Mouse (Mus musculus) heart, embryonic 16.5 days (tissue): ENCODE results near the gene Krt7. TPM values are rescaled to one million over a fixed set of nuclear protein-coding genes. Genes with fewer than 3 reads are reported as not detected.

Source experiments
- ATAC-seq: fragments of 200-750 bp; cut with Nextera tagmentation; replicated peaks from 2 replicates; pipeline ENCODE4 v1.8.0; 2017; ENCODE audit warnings: moderate number of reproducible peaks; ENCODE audit not compliant: insufficient read depth, low FRiP score; ENCODE audit errors: extremely low read depth
- H3K27ac ChIP-seq: fragments of 300-500 bp; sonication (generic); 2 replicates; pipeline ENCODE4 v1.5.1; 2014; ENCODE audit warnings: mild to moderate bottlenecking, low read length, control low read depth, moderate library complexity
- H3K27me3 ChIP-seq: fragments of 300-500 bp; sonication (generic); 2 replicates; pipeline ENCODE4 v1.6.1; 2014; ENCODE audit warnings: low read length, mixed read lengths; ENCODE audit not compliant: control insufficient read depth, insufficient read depth
- H3K36me3 ChIP-seq: fragments of 300-500 bp; sonication (generic); 2 replicates; pipeline ENCODE4 v1.6.1; 2014; ENCODE audit not compliant: control insufficient read depth, insufficient read depth
- H3K4me1 ChIP-seq: fragments of 300-500 bp; sonication (generic); 2 replicates; pipeline ENCODE4 v1.6.1; 2014; ENCODE audit warnings: low read length, mixed read lengths; ENCODE audit not compliant: control insufficient read depth, insufficient read depth
- H3K4me2 ChIP-seq: fragments of 300-500 bp; sonication (generic); 2 replicates; pipeline ENCODE4 v1.6.1; 2014; ENCODE audit warnings: low read depth, mild to moderate bottlenecking, control low read depth, low read length
- H3K4me3 ChIP-seq: fragments of 300-500 bp; sonication (generic); 2 replicates; pipeline ENCODE4 v1.5.1; 2014; ENCODE audit warnings: mild to moderate bottlenecking, control low read depth, low read length
- H3K9ac ChIP-seq: fragments of 300-500 bp; sonication (generic); 2 replicates; pipeline ENCODE4 v1.6.1; 2014; ENCODE audit warnings: low read length, control low read depth
- H3K9me3 ChIP-seq: fragments of 300-500 bp; sonication (generic); replicated peaks from 2 replicates; pipeline ENCODE4 v1.6.1; 2016; ENCODE audit warnings: low read length; ENCODE audit not compliant: control insufficient read depth
- WGBS: fragments of 180-500 bp; shearing (Covaris S2); extraction: QIAGEN DNeasy Blood & Tissue Kit; methylation state at CpG from one replicate; pipeline ENCODE4 v1.1.7; 2014; 5-methylcytosine and 5-hydroxymethylcytosine counted together
- polyA plus RNA-seq: library from polyadenylated mRNA; unstranded; fragments of >200 nt; fragmentation: Nextera tagmentation; extraction: Ambion mirVana; gene quantifications from 2 replicates; pipeline ENCODE4 v1.2.1, GENCODE M21; 2015

Gene Krt7
- 19.6 and 28.9 TPM in 2 replicates for polyA plus RNA-seq

- 34% methylated on average over 2 of the region's 2 CpGs for whole genome bisulfite sequencing
- Histone ChIP-seq H3K4me1 (0 out of 2 replicates have a peak, but pooled peaks cover 3% of the 10 kb centered on the region), H3K27ac (0 out of 2 replicates have a peak within 1 kb of the TSS, but pooled peaks have one; percentile 4), H3K9ac (no peak within 1 kb of the TSS), H3K36me3 (no peaks in the 10 kb centered on the region), H3K4me3 (no peak within 1 kb of the TSS; the same call in 1 of the 2 replicates), H3K4me2 (0 out of 2 replicates have a peak within 1 kb of the TSS, but pooled peaks have one; percentile 6), H3K9me3 (no peaks in the 10 kb centered on the region), H3K27me3 (peaks cover 23% of the 10 kb centered on the region)
- no peak for ATAC-seq
These were observed at the start of gene Krt7 for GRCm38 (mm10) chr15:101410775-101411174. TSS of gene Krt7 (plus strand) at chr15:101411043.

DNA sequence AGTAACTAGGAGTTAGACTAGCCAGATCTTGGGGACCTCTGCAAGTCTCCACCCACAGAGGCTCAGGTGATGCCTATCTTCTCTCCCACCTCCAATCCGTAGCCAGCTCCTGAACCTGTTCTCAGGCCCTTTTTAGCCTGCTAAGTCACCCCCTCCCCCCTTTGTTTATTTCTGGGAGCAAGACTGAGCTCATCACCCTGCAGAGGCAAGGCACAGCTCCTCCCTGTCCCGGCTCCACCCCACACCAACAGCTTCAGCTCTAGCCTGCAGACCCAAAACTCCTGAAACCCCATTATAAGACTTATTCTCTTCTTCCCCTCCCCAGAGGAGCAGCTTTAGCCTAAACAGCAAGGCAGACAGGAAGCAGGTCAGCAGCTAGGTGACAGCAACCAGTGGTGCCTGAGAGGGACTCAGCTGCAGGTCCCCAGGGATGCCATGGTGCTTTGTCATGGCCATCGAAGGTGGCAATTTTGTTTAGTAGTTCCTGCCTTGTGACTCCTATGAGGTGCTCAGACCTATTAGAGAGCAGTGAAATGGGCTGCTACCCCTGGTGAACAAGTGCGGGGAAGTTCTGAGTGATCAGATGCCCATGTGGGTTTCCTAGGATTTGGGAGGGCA lies 48.3 kb upstream of the Krt7 start:
- Histone ChIP-seq H3K9ac (no peak overlapping the region), H3K4me2 (no peak overlapping the region), H3K4me1 (peaks cover 25% of the 10 kb centered on the region), H3K27me3 (peaks cover 2% of the 10 kb centered on the region; the same call in 1 of the 2 replicates), H3K27ac (no peak overlapping the region), H3K36me3 (no peaks in the 10 kb centered on the region), H3K4me3 (no peak overlapping the region), H3K9me3 (no peaks in the 10 kb centered on the region)
- WGBS, result 58% methylated on average over 4 of the region's 4 CpGs
- ATAC-seq, result no peak

DNA sequence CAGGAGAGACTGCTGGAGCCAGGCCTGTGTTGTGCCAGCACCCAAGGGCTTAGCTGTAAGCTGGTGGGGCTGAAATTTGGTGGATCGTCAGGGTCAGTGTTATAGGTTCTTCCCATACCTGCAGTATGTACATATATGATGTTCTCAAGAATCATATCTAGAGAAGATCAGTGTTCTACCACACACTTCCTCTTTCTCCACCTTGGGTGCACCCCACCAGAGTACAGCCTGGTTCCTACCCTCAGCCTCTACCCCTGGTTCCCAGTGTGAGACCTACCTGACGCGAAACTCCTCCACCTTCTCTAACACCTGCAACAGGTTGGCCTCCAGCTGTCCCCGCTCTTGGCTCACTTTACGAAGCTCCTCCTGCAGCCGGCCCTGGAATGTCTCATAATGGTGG lies 46.9 kb upstream of the Krt7 start:
- Histone ChIP-seq H3K36me3 (no peaks in the 10 kb centered on the region), H3K27ac (no peak overlapping the region), H3K4me2 (no peak overlapping the region), H3K27me3 (peaks cover 2% of the 10 kb centered on the region; the same call in 1 of the 2 replicates), H3K4me3 (no peak overlapping the region), H3K9me3 (no peaks in the 10 kb centered on the region), H3K4me1 (peaks cover 30% of the 10 kb centered on the region), H3K9ac (no peak overlapping the region)
- WGBS, result 76% methylated on average over 6 of the region's 6 CpGs
- ATAC-seq, result no peak

DNA sequence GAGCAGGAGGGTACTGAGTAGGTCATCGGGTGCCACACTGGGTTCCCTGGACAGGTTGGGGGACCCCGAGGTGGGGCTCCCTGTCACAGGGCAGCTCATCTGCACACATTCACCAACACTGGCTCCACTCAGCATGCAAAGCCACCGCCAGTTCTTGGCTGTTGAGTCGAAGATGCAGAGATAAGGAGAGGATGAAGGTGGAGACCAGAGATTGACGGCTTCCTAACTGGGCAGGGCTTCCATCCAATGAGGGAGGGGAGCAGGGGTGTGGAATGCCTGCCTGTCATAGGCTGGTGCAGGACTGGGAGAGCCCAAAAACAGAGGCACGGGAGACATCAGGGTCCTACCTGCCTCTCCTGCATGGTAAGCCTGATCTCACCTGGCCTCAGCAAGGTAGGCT lies 46.4 kb upstream of the Krt7 start:
- Histone ChIP-seq H3K36me3 (no peaks in the 10 kb centered on the region), H3K9ac (no peak overlapping the region), H3K4me2 (no peak overlapping the region), H3K4me3 (no peak overlapping the region), H3K27me3 (peaks cover 2% of the 10 kb centered on the region; the same call in 1 of the 2 replicates), H3K9me3 (no peaks in the 10 kb centered on the region), H3K27ac (no peak overlapping the region), H3K4me1 (peaks cover 35% of the 10 kb centered on the region)
- 49% methylated on average over 6 of the region's 6 CpGs for WGBS
- no peak for ATAC-seq

DNA sequence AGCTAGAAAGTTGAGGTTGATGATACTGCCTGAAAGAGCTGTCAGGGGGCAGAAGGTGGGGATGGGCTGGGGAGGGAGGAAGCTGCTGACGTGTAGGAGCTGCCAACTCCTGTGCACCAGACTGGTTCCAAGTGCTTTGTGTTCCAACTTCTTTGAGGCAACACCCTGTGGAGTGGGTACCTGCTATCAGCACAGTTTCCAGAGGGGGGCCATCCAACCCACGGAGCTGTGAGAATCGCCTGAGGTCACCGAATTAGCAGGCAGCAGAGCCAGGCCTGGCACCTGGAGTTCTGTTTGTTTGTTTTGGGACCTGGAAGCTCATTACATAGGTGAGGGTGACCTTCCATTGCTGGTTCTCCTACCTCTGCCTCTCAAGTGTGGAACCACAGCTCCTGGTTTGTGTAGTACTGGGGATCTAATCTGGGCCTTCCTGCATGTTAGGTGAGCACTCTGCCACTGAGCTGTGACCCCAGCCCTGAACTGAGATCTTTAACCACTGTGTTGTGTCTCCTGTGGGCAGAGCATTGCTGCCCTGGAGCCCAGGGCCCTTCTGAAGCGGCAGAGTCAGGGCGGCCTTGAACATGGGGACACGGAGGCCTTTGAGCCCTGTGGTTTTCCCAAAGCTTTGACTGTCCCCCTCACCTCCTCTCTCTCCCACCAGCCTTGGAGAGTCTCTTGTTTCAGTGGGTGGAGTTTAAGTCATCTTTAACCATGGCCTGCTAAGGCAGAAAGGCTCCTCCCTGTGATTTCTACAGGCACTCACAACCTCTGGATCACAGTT lies 45.8 kb upstream of the Krt7 start:
- peak overlapping the region; percentile 67 for H3K27ac ChIP-seq
- H3K4me3 ChIP-seq, result no peak overlapping the region
- no peak overlapping the region for H3K4me2 ChIP-seq
- H3K9me3 ChIP-seq, result no peaks in the 10 kb centered on the region
- ATAC-seq, result no peak
- 53% methylated on average over 7 of the region's 7 CpGs for WGBS
- H3K9ac ChIP-seq, result peak overlapping the region; percentile 53
- H3K4me1 ChIP-seq, result peaks cover 42% of the 10 kb centered on the region
- peaks cover 2% of the 10 kb centered on the region; the same call in 1 of the 2 replicates for H3K27me3 ChIP-seq
- H3K36me3 ChIP-seq, result no peaks in the 10 kb centered on the region

DNA sequence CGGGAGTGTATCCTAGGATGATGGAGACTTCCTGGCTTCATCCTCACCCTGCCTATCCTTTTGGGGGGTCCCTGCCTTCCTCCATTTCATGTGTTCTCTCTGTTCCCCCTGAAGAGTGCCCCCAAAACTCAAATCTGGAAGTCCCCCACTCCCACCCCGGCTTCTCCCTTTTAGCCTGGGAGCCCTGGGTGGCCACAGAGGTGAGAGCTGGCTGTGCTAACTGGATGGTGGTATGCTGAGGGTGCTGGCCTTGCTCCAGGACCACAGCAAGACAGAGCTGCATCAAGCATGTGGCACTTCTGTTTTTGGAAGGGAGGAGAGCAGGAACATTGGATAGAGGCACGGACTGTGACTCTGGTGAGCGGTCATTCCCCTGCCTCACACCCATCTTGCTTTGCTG lies 45.1 kb upstream of the Krt7 start:
- Histone ChIP-seq H3K9me3 (no peaks in the 10 kb centered on the region), H3K4me3 (no peak overlapping the region), H3K4me2 (no peak overlapping the region; the same call in 1 of the 2 replicates), H3K27ac (peak overlapping the region; percentile 67), H3K36me3 (no peaks in the 10 kb centered on the region), H3K9ac (peak overlapping the region; percentile 53), H3K4me1 (peaks cover 47% of the 10 kb centered on the region), H3K27me3 (peaks cover 2% of the 10 kb centered on the region; the same call in 1 of the 2 replicates)
- no peak for ATAC-seq
- WGBS, result 43% methylated on average over 4 of the region's 4 CpGs

DNA sequence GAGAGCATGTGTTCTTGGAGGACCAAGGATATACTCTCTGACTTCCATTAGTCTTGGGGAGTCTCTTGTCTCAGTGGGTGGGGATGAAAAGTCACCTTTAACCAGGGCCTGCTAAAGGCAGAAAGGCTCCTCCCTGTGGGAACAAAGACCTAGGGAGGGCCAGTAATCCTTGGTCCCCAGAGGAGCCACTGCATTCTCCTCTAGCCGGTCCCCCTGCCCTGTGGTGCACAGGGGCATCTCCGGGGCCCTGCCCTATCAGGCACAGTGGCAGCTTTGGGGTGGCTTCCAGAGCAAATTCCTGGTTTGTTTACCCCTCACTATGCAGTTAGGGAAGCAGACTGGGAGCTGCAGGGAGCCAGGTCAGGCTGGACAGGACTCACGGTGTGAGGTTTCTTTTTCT lies 44.4 kb upstream of the Krt7 start:
- Histone ChIP-seq H3K4me2 (0 out of 2 replicates have a peak overlapping the region, but pooled peaks have one; percentile 8), H3K36me3 (no peaks in the 10 kb centered on the region), H3K9me3 (no peaks in the 10 kb centered on the region), H3K27me3 (no peaks in the 10 kb centered on the region), H3K9ac (peak overlapping the region; percentile 46), H3K27ac (peak overlapping the region; percentile 67), H3K4me3 (no peak overlapping the region), H3K4me1 (peaks cover 52% of the 10 kb centered on the region)
- ATAC-seq, result no peak
- WGBS, result 42% methylated on average over 3 of the region's 3 CpGs

DNA sequence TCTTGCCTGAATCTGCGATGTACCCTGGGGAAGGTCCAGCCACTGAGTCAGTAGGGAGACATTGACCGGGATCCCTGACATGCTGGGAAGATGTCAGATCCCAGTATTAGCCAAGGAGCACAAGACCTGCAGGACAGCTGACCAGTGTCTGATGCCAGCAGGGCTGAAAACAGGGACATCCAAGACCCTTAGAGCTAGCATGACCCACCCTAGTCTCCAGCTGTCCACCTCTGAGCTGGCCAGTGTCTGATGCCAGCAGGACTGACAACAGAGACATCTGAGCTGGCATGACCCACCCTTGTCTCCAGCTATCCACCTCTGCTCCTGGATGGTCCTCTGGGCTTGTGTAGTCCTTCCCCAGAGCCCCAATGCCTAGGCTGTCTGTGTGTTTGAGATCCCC lies 43.9 kb upstream of the Krt7 start:
- WGBS, result 68% methylated on average over 2 of the region's 2 CpGs
- Histone ChIP-seq H3K27me3 (no peaks in the 10 kb centered on the region), H3K27ac (no peak overlapping the region), H3K4me2 (no peak overlapping the region), H3K4me1 (peaks cover 56% of the 10 kb centered on the region), H3K9me3 (no peaks in the 10 kb centered on the region), H3K9ac (peak overlapping the region; percentile 46; the same call in 1 of the 2 replicates), H3K4me3 (no peak overlapping the region), H3K36me3 (no peaks in the 10 kb centered on the region)
- no peak for ATAC-seq

DNA sequence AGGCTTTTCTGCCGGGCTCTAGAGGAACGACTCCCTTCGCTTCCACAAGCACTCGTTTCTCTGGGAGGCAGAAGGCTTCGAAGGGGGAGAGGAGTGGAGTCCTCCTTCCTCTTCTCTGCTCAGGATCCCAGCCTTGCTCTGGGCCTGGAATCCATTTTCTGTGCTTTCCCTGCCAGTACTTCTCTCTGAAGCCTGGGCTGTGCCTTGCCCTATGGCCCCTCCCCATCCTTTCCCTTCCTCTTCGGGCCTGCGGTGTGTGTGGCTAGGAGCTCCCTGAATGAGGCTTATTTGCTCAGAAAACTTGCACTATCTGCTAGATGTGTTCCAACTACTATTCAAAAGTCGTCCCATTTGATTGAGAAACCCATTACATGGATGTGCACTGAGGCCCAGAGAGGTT lies 43.3 kb upstream of the Krt7 start:
- Histone ChIP-seq H3K9me3 (no peaks in the 10 kb centered on the region), H3K9ac (no peak overlapping the region; the same call in 1 of the 2 replicates), H3K4me2 (no peak overlapping the region), H3K27me3 (no peaks in the 10 kb centered on the region), H3K36me3 (no peaks in the 10 kb centered on the region), H3K27ac (no peak overlapping the region), H3K4me3 (no peak overlapping the region), H3K4me1 (peaks cover 61% of the 10 kb centered on the region)
- no peak for ATAC-seq
- 72% methylated on average over 8 of the region's 8 CpGs for WGBS
